In the genomic region with DNA sequence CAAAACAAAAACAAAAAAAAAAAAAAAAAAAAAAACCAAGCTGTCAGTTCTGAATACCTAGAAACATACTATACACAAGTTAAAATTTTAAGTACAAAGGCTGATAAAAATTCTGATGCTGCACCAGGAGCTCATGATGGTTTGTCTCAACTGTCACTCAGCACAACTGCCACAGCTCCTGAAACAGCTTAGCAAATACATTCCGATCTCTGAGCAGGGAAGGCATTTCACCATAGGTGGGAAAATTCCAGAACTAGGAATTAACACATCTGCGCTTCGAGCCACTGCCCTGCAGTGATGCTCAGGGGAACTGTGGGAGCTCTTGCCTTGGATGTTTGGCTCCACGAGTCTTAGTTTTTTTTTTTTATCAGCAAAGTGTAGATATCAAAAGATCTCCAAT, we compare ENCODE assay signal across 19 mouse cellular contexts.
DNase-seq lines count a peak whose midpoint lies in the region; ATAC-seq lines count a peak whose summit lies in the region.
"Had no signal": no experiment of that assay in that cellular context is flagged by ENCODE, and none has a peak within 500 bp of the region (broad histone marks: within the 10 kb centered on the region; RNA-seq: fewer than 3 reads in every experiment).

No protein-coding gene starts in this region.

- H3K27me3 ChIP-seq in heart, embryonic 15.5 days: no peaks in the 10 kb centered on the region
- no peaks in the 10 kb centered on the region for H3K27me3 ChIP-seq in lung, embryonic 16.5 days (ENCODE audit: control insufficient read depth, insufficient read depth, low read depth, low read length)
- H3K27me3 ChIP-seq: CH12.LX; forebrain, embryonic 12.5 days; megakaryocyte, embryonic 14.5 days; midbrain, embryonic 15.5 days had no signal

- no peaks in the 10 kb centered on the region for H3K9me3 ChIP-seq in heart, embryonic 15.5 days (replicated peaks)
- H3K9me3 ChIP-seq in lung, embryonic 16.5 days (ENCODE audit: control insufficient read depth, low read length): no peaks in the 10 kb centered on the region
- H3K9me3 ChIP-seq: forebrain, embryonic 12.5 days; megakaryocyte, embryonic 14.5 days; midbrain, embryonic 15.5 days had no signal

- H3K9ac ChIP-seq in heart, embryonic 15.5 days: no peak overlapping the region
- no peak overlapping the region for H3K9ac ChIP-seq in lung, embryonic 16.5 days (ENCODE audit: low read length)
- H3K9ac ChIP-seq: forebrain, embryonic 12.5 days; hindbrain, embryonic 14.5 days; midbrain, embryonic 15.5 days had no signal

- peaks cover 33% of the 10 kb centered on the region for H3K4me1 ChIP-seq in heart, embryonic 15.5 days (replicated peaks)
- H3K4me1 ChIP-seq in lung, embryonic 16.5 days (replicated peaks; ENCODE audit: control insufficient read depth, insufficient read depth, low read length): peaks cover 6% of the 10 kb centered on the region
- H3K4me1 ChIP-seq: forebrain, embryonic 12.5 days; midbrain, embryonic 15.5 days had no signal

- ATAC-seq in heart, embryonic 15.5 days (replicated peaks; ENCODE audit: insufficient number of reproducible peaks, insufficient read depth, low FRiP score, low read depth): peak; percentile 50; the same call in 1 of the 2 replicates
- peak; percentile 63 for ATAC-seq in lung, embryonic 16.5 days (ENCODE audit: low read depth)
- ATAC-seq: intestine, embryonic 16.5 days had no signal

- H3K36me3 ChIP-seq in heart, embryonic 15.5 days: no peaks in the 10 kb centered on the region
- H3K36me3 ChIP-seq in lung, embryonic 16.5 days (ENCODE audit: control insufficient read depth, insufficient read depth, low read length): no peaks in the 10 kb centered on the region
- H3K36me3 ChIP-seq: forebrain, embryonic 12.5 days; midbrain, embryonic 15.5 days had no signal

- DNase-seq in embryo, embryonic 11 days: peak; percentile 18
- DNase-seq in embryo, embryonic 10.5 days (ENCODE audit: low spot score): no peak
- DNase-seq in heart, adult 8-10 months (ENCODE audit: low spot score): no peak
- DNase-seq in cerebellum, postnatal 36 days: no peak
- DNase-seq in urinary bladder, postnatal 10 days (ENCODE audit: low spot score): no peak
- DNase-seq: adrenal gland, adult 8-10 months; cerebellum, postnatal 14 days; gastrocnemius, adult 2 months; thymus, postnatal 14 days had no signal

- no peak overlapping the region for H3K4me3 ChIP-seq in heart, embryonic 15.5 days
- H3K4me3 ChIP-seq in lung, embryonic 16.5 days (ENCODE audit: low read length): no peak overlapping the region
- H3K4me3 ChIP-seq: forebrain, embryonic 12.5 days; gastrocnemius, adult 2 months; megakaryocyte, embryonic 14.5 days; midbrain, embryonic 15.5 days; myocyte had no signal

- 0 out of 2 replicates have a peak overlapping the region, but pooled peaks have one; percentile 13 for H3K4me2 ChIP-seq in heart, embryonic 15.5 days
- H3K4me2 ChIP-seq in lung, embryonic 16.5 days (ENCODE audit: low read depth, low read length): no peak overlapping the region
- H3K4me2 ChIP-seq: forebrain, embryonic 12.5 days; hindbrain, embryonic 14.5 days; liver, embryonic 11.5 days; midbrain, embryonic 15.5 days had no signal

- WGBS in heart, embryonic 15.5 days: 24% methylated on average over 4 of the region's 4 CpGs
- WGBS in lung, embryonic 16.5 days: 37% methylated on average over 4 of the region's 4 CpGs

- peak overlapping the region; percentile 65 for H3K27ac ChIP-seq in heart, embryonic 15.5 days
- H3K27ac ChIP-seq in lung, embryonic 16.5 days (ENCODE audit: low read length): no peak overlapping the region
- H3K27ac ChIP-seq: forebrain, embryonic 12.5 days; hindbrain, embryonic 14.5 days had no signal
